Mouse (Mus musculus) small intestine, adult 10 weeks (tissue): ENCODE measurements around the gene Hsdl1. TPM values are rescaled to one million over a fixed set of nuclear protein-coding genes. Genes with fewer than 3 reads are reported as not detected.

Source experiments
- polyA plus RNA-seq: library from polyadenylated mRNA; stranded (reverse); fragments of 350-450 nt; fragmentation: Illumina TruSeq; extraction: RNeasy Lipid Tissue Mini Kit (QIAGEN cat#74804); gene quantifications from one replicate; pipeline ENCODE4 v1.2.3, GENCODE M21; 2014; ENCODE audit warnings: low replicate concordance

The Hsdl1 gene
- 11.4 TPM for polyA plus RNA-seq

DNA sequence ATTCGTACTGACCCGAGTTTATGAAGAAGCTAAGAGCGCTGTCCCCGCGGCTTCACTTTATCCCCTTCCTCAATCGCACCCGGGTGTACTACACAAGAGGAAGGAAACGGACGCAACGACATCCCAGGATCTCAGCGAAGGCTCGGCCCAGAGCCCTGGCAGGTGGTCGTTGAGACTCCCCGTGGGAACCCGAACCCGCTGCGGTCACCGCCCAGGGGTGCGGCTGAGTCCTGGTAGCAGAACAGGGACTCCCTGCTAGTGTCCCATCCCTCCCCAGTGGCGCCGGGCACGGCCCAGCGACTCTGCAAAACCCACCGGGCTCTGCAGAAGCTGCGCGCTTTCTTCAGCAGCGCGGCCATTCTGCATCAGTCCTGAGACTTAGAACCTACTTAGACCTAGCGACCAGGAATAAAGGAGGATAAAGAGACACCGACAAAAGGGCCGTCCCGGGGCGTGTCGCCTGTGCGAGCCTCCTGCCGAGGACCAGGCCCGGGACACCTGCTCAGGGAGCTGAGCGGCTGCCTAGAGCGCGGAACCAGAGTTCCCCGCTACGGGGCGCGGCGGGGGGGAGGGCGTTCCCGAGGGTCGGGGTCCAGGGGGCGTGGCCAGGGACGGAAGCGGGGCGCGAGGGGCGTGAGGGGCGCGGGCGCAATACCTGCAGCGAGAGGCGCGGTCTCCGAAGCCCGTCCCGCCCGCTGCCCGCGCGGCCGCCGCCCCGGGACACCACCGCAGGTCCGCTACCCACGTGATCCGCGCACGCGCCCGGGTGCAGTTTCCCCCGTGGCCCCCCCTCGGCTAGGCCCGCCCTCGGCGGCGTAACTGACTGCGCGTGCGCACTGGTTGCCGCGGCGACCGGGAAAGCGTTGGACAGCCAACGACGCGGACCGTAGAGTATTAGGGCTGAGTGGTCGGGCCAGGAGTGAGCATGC, at the start of gene Hsdl1, which contains the start of gene Dnaaf1:
TSS of gene Hsdl1 (minus strand) at position 747 of the 929 bp plus-strand sequence.
TSS of gene Dnaaf1 (plus strand) at position 799 of the 929 bp plus-strand sequence.

DNA sequence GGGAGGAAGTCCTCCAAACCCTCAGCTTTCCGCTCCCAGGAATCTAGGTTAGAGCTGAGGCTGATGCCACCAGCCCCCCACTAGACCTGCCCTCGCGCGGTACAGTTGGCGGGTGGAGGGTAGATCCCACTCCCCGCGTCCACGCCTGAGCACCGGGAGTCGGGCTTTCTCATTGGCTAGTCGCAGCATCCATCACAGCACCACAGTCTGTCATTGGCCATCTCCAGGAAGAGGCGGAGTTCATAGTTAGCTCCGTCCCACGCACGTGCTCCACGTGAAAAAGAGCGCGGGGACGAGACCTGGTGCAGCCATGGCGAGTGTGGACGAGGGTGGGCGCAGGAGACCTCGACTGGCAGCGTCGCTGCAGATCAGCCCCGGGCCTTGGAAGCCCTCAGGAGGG, 37.5 kb upstream of the Hsdl1 start, which contains the start of gene Adad2:
TSS of gene Adad2 (plus strand) at position 277 of the 400 bp plus-strand sequence.

GRCm38 (mm10) chr8:119604996-119605395, 30.0 kb upstream of the Hsdl1 start, which contains the start of gene Taf1c:
Gene Taf1c, minus strand, starts transcription at chr8:119605222.

GRCm38 (mm10) chr8:119558603-119559401, 16.2 kb downstream of the Hsdl1 start, which contains the start of gene Mbtps1:
Gene Mbtps1, minus strand, starts transcription at chr8:119558735.

Other genes starting within 250 kb of the Hsdl1 start
- gene Hsbp1, start 230.7 kb downstream of the Hsdl1 start, polyA plus RNA-seq: 166 TPM
- gene Mlycd, start 180.3 kb downstream of the Hsdl1 start, polyA plus RNA-seq: 0.26 TPM
- gene Osgin1, start 141.1 kb downstream of the Hsdl1 start, polyA plus RNA-seq: 0.33 TPM
- not detected for gene Necab2, start 128.5 kb downstream of the Hsdl1 start, polyA plus RNA-seq
- gene Slc38a8, start 73.5 kb downstream of the Hsdl1 start, polyA plus RNA-seq: 0.30 TPM
- 27.7 TPM for gene Mbtps1, start 16.4 kb downstream of the Hsdl1 start, polyA plus RNA-seq
- gene Dnaaf1, start 52 bp upstream of the Hsdl1 start, polyA plus RNA-seq: 0.41 TPM
- gene Taf1c, start 30.0 kb upstream of the Hsdl1 start, polyA plus RNA-seq: not detected
- gene Adad2, start 37.6 kb upstream of the Hsdl1 start, polyA plus RNA-seq: not detected
- gene Kcng4, start 60.5 kb upstream of the Hsdl1 start, polyA plus RNA-seq: not detected
- 2.6 TPM for gene Wfdc1, start 91.2 kb upstream of the Hsdl1 start, polyA plus RNA-seq
- not detected for gene Atp2c2, start 124.8 kb upstream of the Hsdl1 start, polyA plus RNA-seq
- gene Tldc1, start 203.2 kb upstream of the Hsdl1 start, polyA plus RNA-seq: 0.97 TPM